Mouse (Mus musculus): Measurements from ENCODE around the gene Fbxl16.

- TF ChIP-seq CTCF (IDR thresholded peaks at IDR 0.05; ENCODE audit: borderline replicate concordance, insufficient read depth, low read depth, low read length) (no peak), POLR2A (IDR thresholded peaks at IDR 0.05; ENCODE audit: borderline replicate concordance, insufficient read depth, low read length) (no peak)
These were observed 30.8 kb downstream of the Fbxl16 start for GRCm38 (mm10) chr17:25839455-25840235.
